In genomic region chr8:105326141-105326672, GRCm38 (mm10) we compare ENCODE assay signal across 8 mouse cellular contexts. TPM values are rescaled to one million over a fixed set of nuclear protein-coding genes. Genes with fewer than 3 reads are reported as not detected.
A peak's percentile ranks its signal among the peaks of the same experiment; 100 is the strongest.
DNase-seq lines count a peak whose midpoint lies in the region; ATAC-seq and TF ChIP-seq lines count a peak whose summit lies in the region.

TSS of gene Lrrc29 (minus strand) at chr8:105326278.
TSS of gene Tmem208 (plus strand) at chr8:105326354.

- H3K27me3 ChIP-seq in embryonic facial prominence, embryonic 13.5 days, result no peaks in the 10 kb centered on the region
- no peaks in the 10 kb centered on the region for H3K27me3 ChIP-seq in kidney, adult 2 months (replicated peaks; ENCODE audit: control insufficient read depth, insufficient read depth, low read length)
- no peaks in the 10 kb centered on the region for H3K27me3 ChIP-seq in limb, embryonic 12.5 days
- H3K27me3 ChIP-seq in midbrain, embryonic 14.5 days (ENCODE audit: control insufficient read depth, insufficient read depth, low read length), result no peaks in the 10 kb centered on the region

- no peaks in the 10 kb centered on the region for H3K9me3 ChIP-seq in embryonic facial prominence, embryonic 13.5 days
- no peaks in the 10 kb centered on the region for H3K9me3 ChIP-seq in limb, embryonic 12.5 days
- no peaks in the 10 kb centered on the region for H3K9me3 ChIP-seq in midbrain, embryonic 14.5 days (ENCODE audit: control insufficient read depth, low read length)

- peaks cover 19% of the 10 kb centered on the region for H3K4me1 ChIP-seq in embryonic facial prominence, embryonic 13.5 days
- peaks cover 15% of the 10 kb centered on the region for H3K4me1 ChIP-seq in kidney, adult 2 months (ENCODE audit: control insufficient read depth, insufficient read depth, low read length)
- H3K4me1 ChIP-seq in limb, embryonic 12.5 days (replicated peaks), result peaks cover 19% of the 10 kb centered on the region
- H3K4me1 ChIP-seq in midbrain, embryonic 14.5 days (ENCODE audit: control insufficient read depth, insufficient read depth, low read length), result peaks cover 16% of the 10 kb centered on the region

- H3K27ac ChIP-seq in embryonic facial prominence, embryonic 13.5 days, result peak within 1 kb of the TSS; percentile 89
- peak within 1 kb of the TSS; percentile 58 for H3K27ac ChIP-seq in kidney, adult 2 months (ENCODE audit: insufficient read depth, low read depth, low read length)
- peak within 1 kb of the TSS; percentile 82 for H3K27ac ChIP-seq in limb, embryonic 12.5 days
- H3K27ac ChIP-seq in midbrain, embryonic 14.5 days (replicated peaks; ENCODE audit: low read depth, low read length), result peak within 1 kb of the TSS; percentile 81

- H3K4me2 ChIP-seq in embryonic facial prominence, embryonic 13.5 days, result peak within 1 kb of the TSS; percentile 71
- peak within 1 kb of the TSS; percentile 76 for H3K4me2 ChIP-seq in limb, embryonic 12.5 days
- peak within 1 kb of the TSS; percentile 91 for H3K4me2 ChIP-seq in midbrain, embryonic 14.5 days (ENCODE audit: low read length)

- WGBS in embryonic facial prominence, embryonic 13.5 days, result under 1% methylated on average over 36 of the region's 36 CpGs
- WGBS in kidney, adult 2 months, result 1% methylated on average over 36 of the region's 36 CpGs
- WGBS in limb, embryonic 12.5 days, result under 1% methylated on average over 36 of the region's 36 CpGs
- WGBS in midbrain, embryonic 14.5 days, result under 1% methylated on average over 36 of the region's 36 CpGs

- peak; percentile 77 for TF ChIP-seq POLR2A in kidney, adult 2 months (IDR thresholded peaks at IDR 0.05; ENCODE audit: low read depth, low read length)

- peak within 1 kb of the TSS; percentile 84 for H3K4me3 ChIP-seq in embryonic facial prominence, embryonic 13.5 days
- peak within 1 kb of the TSS; percentile 94 for H3K4me3 ChIP-seq in kidney, adult 2 months (ENCODE audit: insufficient read depth, low read depth, low read length)
- H3K4me3 ChIP-seq in limb, embryonic 12.5 days (replicated peaks), result peak within 1 kb of the TSS; percentile 75
- peak within 1 kb of the TSS; percentile 88 for H3K4me3 ChIP-seq in midbrain, embryonic 14.5 days (replicated peaks; ENCODE audit: low read depth, low read length)

- peaks cover 52% of the 10 kb centered on the region for H3K36me3 ChIP-seq in embryonic facial prominence, embryonic 13.5 days
- H3K36me3 ChIP-seq in kidney, adult 2 months (ENCODE audit: control insufficient read depth, insufficient read depth, low read length), result peaks cover 7% of the 10 kb centered on the region
- peaks cover 51% of the 10 kb centered on the region for H3K36me3 ChIP-seq in limb, embryonic 12.5 days
- H3K36me3 ChIP-seq in midbrain, embryonic 14.5 days (ENCODE audit: control insufficient read depth, insufficient read depth, low read length), result peaks cover 46% of the 10 kb centered on the region

- TF ChIP-seq CTCF in kidney, adult 2 months (conservative IDR thresholded peaks at IDR 0.05; ENCODE audit: insufficient read depth, insufficient read length, low read depth, low read length), result peak; percentile 43

- DNase-seq in 416B (ENCODE audit: low read depth), result peak; percentile 97
- peak; percentile 83 to 96 for DNase-seq in adrenal gland, postnatal 4 days (ENCODE audit: low spot score in 2 of 2)
- DNase-seq in heart, adult 18-20 months, result peak; percentile 97 to 98
- DNase-seq in kidney, adult 2 months, result peak; percentile 98
- DNase-seq in midbrain, embryonic 14.5 days, result peak; percentile 98
- DNase-seq in spleen, adult 12 weeks (ENCODE audit: low spot score), result peak; percentile 97

- peak within 1 kb of the TSS; percentile 89 for H3K9ac ChIP-seq in embryonic facial prominence, embryonic 13.5 days
- H3K9ac ChIP-seq in limb, embryonic 12.5 days (replicated peaks), result peak within 1 kb of the TSS; percentile 82
- H3K9ac ChIP-seq in midbrain, embryonic 14.5 days (replicated peaks; ENCODE audit: low read length), result peak within 1 kb of the TSS; percentile 93

- ATAC-seq in embryonic facial prominence, embryonic 13.5 days (ENCODE audit: insufficient number of reproducible peaks, insufficient read depth, low FRiP score, low TSS enrichment, low read depth), result peak; percentile 86
- peak; percentile 90 for ATAC-seq in limb, embryonic 12.5 days (ENCODE audit: insufficient number of reproducible peaks, insufficient read depth, low FRiP score, low TSS enrichment, low read depth)
- peak; percentile 91 for ATAC-seq in midbrain, embryonic 14.5 days (ENCODE audit: low FRiP score, low TSS enrichment)

RNA-seq across cellular contexts. Expression of gene Lrrc29, which starts in this region (rescaled TPM):
- 10 to 100 TPM; 14.3 to 16.3 TPM for total RNA-seq in adrenal gland, postnatal 4 days (2021)
- 1.3 and 1.8 TPM in 2 replicates for polyA plus RNA-seq in embryonic facial prominence, embryonic 13.5 days (2015; fragmentation: Nextera tagmentation; extraction: Ambion mirVana)
- under 1 TPM; 0.59 to 0.60 TPM for total RNA-seq in heart, adult 18-20 months (2021)
- polyA plus RNA-seq in kidney, adult 2 months (2012; rRNA removed), result 11.0 and 14.1 TPM in 2 replicates
- polyA plus RNA-seq in limb, embryonic 12.5 days (2016; fragmentation: Nextera tagmentation; extraction: Ambion mirVana), result 1.5 TPM in 2 replicates
- polyA plus RNA-seq in midbrain, embryonic 14.5 days (2014; fragmentation: Nextera tagmentation; extraction: Ambion mirVana), result 0.72 and 0.86 TPM in 2 replicates

RNA-seq across cellular contexts. Expression of gene Tmem208, which starts in this region (rescaled TPM):
- total RNA-seq in adrenal gland, postnatal 4 days (2021), result 10 to 100 TPM; 48.5 to 49.2 TPM
- 121 TPM in 2 replicates for polyA plus RNA-seq in embryonic facial prominence, embryonic 13.5 days (2015; fragmentation: Nextera tagmentation; extraction: Ambion mirVana)
- total RNA-seq in heart, adult 18-20 months (2021), result 10 to 100 TPM; 24.3 to 26.6 TPM
- polyA plus RNA-seq in kidney, adult 2 months (2012; rRNA removed), result 113 and 116 TPM in 2 replicates
- 95.6 and 109 TPM in 2 replicates for polyA plus RNA-seq in limb, embryonic 12.5 days (2016; fragmentation: Nextera tagmentation; extraction: Ambion mirVana)
- polyA plus RNA-seq in midbrain, embryonic 14.5 days (2014; fragmentation: Nextera tagmentation; extraction: Ambion mirVana), result 122 and 149 TPM in 2 replicates

Comparison
In these comparisons a context has a peak if more than half of its experiments do, and no peak if none do; other contexts are left out.
1. Peak in every context shown above with its lines: DNase-seq, ATAC-seq, H3K4me3 ChIP-seq and H3K27ac ChIP-seq.
2. RNA of gene Lrrc29 (total RNA-seq): 14.3 to 16.3 TPM in adrenal gland, postnatal 4 days; 0.59 to 0.60 TPM in heart, adult 18-20 months; every median in the first group is over 4 times any median in the second.